Mouse (Mus musculus): Measurements from ENCODE around the gene Fam118a. TPM values are rescaled to one million over a fixed set of nuclear protein-coding genes. Genes with fewer than 3 reads are reported as not detected.

The Fam118a gene
- polyA plus RNA-seq, 1 experiment = not detected

DNA sequence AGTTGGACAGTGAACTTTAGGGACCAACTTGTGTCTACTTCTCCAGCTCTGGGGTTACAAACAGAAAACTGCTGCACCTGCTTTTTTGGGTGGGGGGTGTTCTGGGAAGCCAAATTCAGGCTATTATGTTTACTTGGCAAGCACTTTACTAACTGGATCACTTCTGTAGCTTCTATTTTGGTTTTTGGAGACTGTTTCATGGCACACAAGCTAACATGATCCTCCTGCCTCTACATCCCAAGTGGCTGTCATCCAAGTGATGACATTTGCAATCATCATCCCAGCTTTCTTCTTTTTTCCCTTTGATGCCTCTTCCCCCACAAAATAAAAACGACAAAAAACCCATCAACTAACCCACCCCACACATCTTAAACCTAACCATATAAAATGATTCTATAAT lies 56.9 kb downstream of the Fam118a start:
- 64% methylated on average over 1 of the region's 1 CpGs for WGBS
- Histone ChIP-seq H3K4me1 (ENCODE audit: control insufficient read depth, insufficient read depth, low read length) (no peaks in the 10 kb centered on the region), H3K4me3 (ENCODE audit: insufficient read depth, low read depth, low read length) (no peak overlapping the region), H3K27ac (ENCODE audit: insufficient read depth, low read depth, low read length) (no peak overlapping the region)
- no peak for TF ChIP-seq CTCF (IDR thresholded peaks at IDR 0.05; ENCODE audit: insufficient read depth, low read depth, low read length)
- no peak for TF ChIP-seq POLR2A (IDR thresholded peaks at IDR 0.05; ENCODE audit: insufficient read depth, low read depth, low read length)

Other genes with a start within 250 kb of the Fam118a start
- gene Phf21b, start 172.9 kb upstream of the Fam118a start, polyA plus RNA-seq (2012; ENCODE audit: insufficient read depth, insufficient read length, low replicate concordance, missing spikeins) = not detected in 2 replicates
- gene Gm29666, start 108.9 kb upstream of the Fam118a start, polyA plus RNA-seq (2012; ENCODE audit: insufficient read depth, insufficient read length, low replicate concordance, missing spikeins) = not detected in 2 replicates
- gene Nup50, start 105.5 kb upstream of the Fam118a start, polyA plus RNA-seq (2012; ENCODE audit: insufficient read depth, insufficient read length, low replicate concordance, missing spikeins) = 69.3 TPM in 1 of 2 replicates, not detected in the other
- not detected in 2 replicates for gene 5031439G07Rik, start 40.4 kb upstream of the Fam118a start, polyA plus RNA-seq (2012; ENCODE audit: insufficient read depth, insufficient read length, low replicate concordance, missing spikeins)
- gene Upk3a, start 11.8 kb upstream of the Fam118a start, polyA plus RNA-seq (2012; ENCODE audit: insufficient read depth, insufficient read length, low replicate concordance, missing spikeins) = not detected in 2 replicates
- not detected in 2 replicates for gene Smc1b, start 103.0 kb downstream of the Fam118a start, polyA plus RNA-seq (2012; ENCODE audit: insufficient read depth, insufficient read length, low replicate concordance, missing spikeins)
- not detected in 2 replicates for gene Ribc2, start 103.1 kb downstream of the Fam118a start, polyA plus RNA-seq (2012; ENCODE audit: insufficient read depth, insufficient read length, low replicate concordance, missing spikeins)
- gene Fbln1, start 177.0 kb downstream of the Fam118a start, polyA plus RNA-seq (2012; ENCODE audit: insufficient read depth, insufficient read length, low replicate concordance, missing spikeins) = not detected in 2 replicates